Mouse (Mus musculus) A20 (cell line): Measurements from ENCODE around the gene Abcb1b.
"Not testable (repeated sequence)": the region's sequence is repeated elsewhere in the genome, so short reads cannot be mapped to it uniquely, and the experiment has no call there.

Experiments
- DNase-seq: peaks from one replicate; pipeline ENCODE4 v3.0.0-alpha.2; 2011; ENCODE audit warnings: low read depth, low spot score

The Abcb1b gene

DNA sequence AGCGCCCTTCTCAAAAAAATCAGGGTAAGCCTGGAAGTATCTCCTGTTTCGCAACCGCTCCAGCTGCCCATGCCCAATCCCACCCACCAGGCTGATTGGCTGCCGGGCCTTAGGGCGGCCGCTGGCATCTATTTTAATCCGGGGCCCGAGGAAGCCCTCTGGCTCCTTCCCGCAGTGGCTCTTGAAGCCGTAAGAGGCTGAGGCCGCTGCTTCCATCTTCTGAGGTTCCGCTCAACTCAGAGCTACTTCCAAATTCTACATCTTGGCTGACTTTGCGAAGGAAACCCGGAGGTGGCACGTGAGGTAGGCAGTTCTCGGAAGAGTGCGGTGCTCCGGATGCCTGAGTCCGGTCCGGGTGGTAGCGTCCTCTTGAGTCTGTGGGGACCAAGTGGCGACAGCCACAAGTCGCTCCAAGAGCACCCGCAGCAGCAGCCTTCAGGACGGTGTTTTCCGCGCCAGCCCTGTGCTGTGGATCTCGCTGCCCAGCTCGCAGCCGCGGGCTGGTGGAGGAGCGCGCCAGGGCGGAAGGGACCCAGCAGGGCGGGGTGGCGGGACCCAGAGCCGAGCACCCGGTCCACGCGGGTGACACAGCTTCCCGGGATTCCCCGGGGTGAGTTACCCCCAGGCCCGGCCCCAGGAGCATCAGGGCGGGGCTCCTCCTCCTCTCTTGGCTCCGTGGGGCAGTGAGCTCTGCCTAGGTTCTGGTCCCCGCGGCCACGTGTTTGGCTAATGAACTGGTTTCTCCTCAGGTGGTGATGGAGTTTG, at the start of gene Abcb1b:
Gene Abcb1b (plus strand): TSS at position 161 of the 765 bp plus-strand sequence.
- peak; percentile 80 for DNase-seq

GRCm38 (mm10) chr5:8772866-8773265, 25.1 kb upstream of the Abcb1b start:
- no peak for DNase-seq

DNA sequence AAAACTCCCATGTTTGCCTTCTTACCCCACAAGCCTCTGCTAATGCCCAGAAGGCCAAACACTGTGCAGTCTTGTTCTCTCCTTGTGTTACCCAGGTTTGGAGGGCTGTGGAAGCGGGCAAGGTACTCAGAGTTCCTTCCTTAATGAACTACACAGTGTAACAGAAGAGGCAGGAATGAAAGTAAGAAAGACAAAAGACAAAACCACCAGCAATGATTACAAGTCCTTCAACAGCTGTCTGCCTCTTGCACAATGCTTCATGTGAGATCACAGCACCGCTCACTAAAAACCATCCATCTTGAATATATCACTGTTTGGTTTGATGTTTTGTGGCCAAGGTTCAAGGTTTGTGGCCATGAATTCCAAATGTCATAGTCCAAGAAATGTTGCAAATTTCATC, 19.6 kb upstream of the Abcb1b start:
- no peak for DNase-seq

DNA sequence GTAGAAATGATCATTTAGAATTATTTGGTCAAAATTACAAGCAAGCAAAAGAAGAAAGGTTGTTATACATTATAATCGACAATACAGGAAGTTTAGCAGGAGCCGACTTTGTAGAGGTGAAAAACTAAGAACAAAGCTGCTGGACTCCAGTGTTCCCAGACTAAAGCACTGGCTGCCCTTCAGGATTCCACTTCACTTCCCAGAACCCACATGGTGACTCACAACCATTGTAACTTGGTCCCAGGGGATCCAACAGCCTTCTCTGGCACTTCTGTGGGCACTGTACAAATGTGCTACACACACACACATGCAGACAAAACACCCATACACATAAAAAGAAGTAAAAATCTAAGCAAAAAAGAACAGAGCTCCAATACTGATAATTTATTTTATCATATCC, 19.2 kb upstream of the Abcb1b start:
- no peak for DNase-seq

DNA sequence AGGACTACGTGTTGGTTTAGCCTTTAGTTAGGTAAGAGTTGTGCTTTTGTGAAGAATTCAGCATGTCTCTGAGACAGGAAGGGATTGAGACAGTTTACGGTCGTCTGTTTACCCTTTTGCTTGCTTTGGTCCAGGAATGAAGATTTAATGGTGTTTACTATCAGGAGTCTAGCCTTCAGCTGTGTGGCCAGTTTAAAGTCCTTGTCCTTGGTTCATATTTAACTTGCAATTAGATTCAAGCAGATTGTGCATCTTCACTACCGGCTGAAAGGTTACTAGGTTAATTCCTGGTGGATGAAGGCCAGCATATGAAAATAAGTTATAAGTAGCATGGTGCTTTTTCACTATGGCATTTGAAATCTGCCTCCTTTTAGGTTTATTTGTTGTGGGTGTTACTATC, 5.7 kb upstream of the Abcb1b start:
- DNase-seq: no peak

DNA sequence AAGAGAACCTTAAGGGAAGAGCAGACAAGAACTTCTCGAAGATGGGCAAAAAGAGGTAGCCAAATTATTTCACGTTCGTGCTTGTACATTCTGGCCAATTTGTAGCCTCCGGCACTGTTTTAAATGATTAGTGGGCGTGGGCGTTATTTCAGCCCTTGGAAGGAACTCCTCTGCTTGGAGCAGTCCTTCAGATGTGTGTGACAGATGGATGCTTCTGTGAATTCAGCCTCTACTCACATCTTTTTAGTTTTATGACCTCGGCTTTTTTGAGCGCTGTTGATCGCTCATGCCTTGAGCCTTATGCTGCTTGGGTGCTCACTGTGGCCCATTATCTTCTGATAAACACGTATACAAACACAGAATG, 787 bp downstream of the Abcb1b start:
- DNase-seq: no peak

- DNase-seq: no peak
Observed at GRCm38 (mm10) chr5:8805742-8806141, 7.8 kb downstream of the Abcb1b start.

DNA sequence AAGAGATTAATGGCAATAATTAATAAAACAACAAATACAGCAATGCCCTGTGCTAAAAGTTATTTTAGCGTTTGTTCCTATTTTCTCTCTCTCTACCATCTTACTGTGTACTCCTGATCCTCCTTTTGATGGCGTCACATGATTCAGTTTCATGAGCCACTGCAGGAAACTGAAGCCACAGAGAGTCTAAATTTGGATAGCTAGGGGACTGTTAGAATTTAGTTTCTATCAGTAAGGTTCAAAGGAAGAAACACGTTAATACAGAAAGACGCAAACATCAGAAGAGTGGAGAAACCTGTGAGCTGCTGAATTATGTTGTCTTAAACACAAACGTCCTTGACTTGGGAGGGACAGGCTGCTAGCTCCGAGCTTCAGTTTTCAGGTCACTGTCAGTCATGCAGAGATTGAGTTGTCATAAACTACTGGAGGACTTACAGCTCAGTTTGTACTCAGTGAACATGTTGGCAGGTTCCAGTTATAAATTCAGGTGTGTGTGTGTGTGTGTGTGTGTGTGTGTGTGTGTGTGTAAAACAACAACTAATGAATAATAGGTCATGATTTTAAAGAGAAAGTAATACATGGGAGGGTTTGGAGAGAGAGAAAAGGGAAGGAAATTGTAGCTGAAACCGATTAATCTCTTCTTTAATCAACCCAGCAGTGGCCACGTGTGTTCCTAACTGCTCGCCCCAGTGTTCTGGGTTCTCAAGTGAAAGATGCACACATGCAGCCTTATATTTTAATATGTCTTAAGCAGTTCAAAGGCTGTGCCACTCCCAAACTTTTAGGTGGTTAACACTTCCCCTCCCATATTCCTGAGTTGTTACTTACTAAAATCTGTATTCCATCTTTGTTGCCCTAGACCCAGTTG, 9.4 kb downstream of the Abcb1b start:
- peak; percentile 25 for DNase-seq

- no peak for DNase-seq
Observed at GRCm38 (mm10) chr5:8813872-8814271, 15.9 kb downstream of the Abcb1b start.

- DNase-seq: no peak
Observed at GRCm38 (mm10) chr5:8819635-8820591, 22.0 kb downstream of the Abcb1b start.

GRCm38 (mm10) chr5:8820592-8821104, 22.7 kb downstream of the Abcb1b start:
- DNase-seq: not testable (repeated sequence)

- no peak for DNase-seq
Observed at GRCm38 (mm10) chr5:8838661-8839438, 40.9 kb downstream of the Abcb1b start.

- DNase-seq: no peak
Observed at GRCm38 (mm10) chr5:8839651-8840050, 41.7 kb downstream of the Abcb1b start.

DNA sequence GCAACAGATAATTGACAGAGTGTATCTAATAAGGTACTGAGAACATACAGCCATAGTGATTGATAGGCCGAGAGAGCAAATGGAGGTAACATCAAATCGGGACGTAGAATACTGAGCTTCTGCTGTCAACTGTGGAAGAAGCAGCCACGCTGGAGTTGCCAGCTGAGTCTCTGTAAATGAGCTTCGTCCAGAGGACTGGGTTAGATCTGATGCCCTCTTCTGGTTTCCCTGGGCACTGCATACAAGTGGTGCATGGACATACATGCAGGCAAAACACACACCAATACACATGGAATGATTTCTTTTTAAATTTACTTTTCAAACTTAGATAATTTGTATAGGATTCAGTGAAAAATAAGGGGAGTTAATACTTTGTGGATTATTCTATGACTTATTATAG, 42.9 kb downstream of the Abcb1b start:
- peak; percentile 72 for DNase-seq

DNA sequence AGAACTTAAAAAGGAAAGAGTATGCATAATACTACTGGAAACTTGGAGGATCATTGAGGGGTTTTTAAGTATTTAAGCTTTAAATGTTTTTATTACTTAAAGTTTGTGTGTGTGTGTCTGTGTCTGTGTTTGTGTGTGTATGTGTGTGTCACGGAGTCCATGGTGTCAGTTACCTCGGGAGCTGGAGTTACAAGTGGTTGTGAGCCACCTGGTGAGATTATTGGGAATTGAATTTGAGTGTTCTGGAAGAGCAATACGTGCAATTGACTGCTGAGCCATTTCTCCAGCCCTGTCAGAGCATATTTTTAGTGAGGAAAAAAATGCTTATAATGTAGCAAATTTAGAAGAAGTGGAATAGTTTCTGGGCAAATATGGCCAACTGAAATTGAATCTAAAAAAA, 44.9 kb downstream of the Abcb1b start:
- no peak for DNase-seq

DNA sequence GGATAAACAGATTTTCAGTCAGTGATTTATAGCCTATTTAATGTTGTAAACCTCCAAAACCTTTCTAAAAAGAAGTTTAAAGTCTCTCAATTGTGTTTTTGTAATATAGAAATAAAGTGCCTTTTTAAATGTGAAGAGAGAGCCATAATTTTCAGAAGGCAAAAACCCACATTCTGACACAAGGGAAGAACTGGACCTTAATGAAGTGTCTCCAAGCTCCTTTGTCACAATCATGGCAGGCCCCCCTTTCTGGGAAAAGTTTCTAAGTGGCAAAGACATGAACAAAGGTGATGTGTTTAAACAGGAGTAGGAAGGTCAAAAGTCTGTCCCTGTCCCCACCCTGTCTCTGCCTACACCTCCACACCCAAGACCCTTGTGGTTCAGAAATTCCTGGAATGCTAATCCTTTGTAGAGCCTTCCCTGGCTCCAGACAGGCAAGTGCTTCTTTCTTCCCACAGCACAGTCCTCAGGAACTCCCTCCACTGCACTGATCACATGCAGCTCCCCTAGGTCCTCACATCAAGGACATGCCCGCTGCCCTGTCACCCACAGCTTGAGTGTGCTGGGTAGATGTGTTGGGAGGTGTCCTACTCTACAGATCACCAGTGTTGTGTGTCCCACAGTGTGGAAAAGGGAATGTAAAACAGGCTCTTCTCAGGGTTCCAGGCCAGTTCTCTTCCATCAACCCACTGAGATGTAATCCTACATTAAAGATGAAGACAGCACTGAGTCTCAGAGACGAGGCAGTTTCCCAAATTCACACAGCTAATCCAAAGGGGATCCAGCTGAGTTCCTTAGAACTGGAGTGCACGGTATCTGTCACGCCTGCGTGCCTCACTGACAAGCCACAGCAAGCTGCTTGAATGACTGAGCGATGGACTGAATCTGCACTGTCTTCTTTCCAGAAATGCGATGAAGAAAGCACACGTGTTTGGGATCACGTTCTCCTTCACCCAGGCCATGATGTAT, 50.9 kb downstream of the Abcb1b start:
- DNase-seq: not testable (repeated sequence)

GRCm38 (mm10) chr5:8850851-8851250, 52.9 kb downstream of the Abcb1b start:
- no peak for DNase-seq

DNA sequence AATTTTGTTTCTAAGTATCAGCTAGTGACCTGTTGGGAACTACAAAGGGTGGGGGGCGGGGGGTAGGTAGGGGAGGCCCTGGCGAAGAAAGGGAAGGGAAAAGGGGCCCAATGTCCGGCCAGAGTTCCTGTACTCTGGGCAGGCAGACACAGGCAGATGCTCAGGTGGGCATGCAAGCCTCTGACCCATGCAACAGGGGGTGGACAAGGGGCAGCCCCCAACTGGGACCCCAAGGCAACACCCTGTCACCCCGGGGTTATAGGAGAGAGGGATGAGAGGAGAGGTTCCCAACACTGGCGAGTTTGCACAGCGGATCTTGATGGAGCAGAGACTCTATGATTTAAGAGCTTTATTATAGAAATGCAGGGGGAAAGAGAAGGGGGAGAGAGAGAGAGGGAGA, 59.3 kb downstream of the Abcb1b start:
- no peak for DNase-seq

- no peak for DNase-seq
Observed at GRCm38 (mm10) chr5:8861811-8862210, 63.9 kb downstream of the Abcb1b start.
